Mouse (Mus musculus): ENCODE measurements around the gene Cdk5rap2. TPM values are rescaled to one million over a fixed set of nuclear protein-coding genes. Genes with fewer than 3 reads are reported as not detected.
A peak's percentile ranks its signal among the peaks of the same experiment; 100 is the strongest.

Gene Cdk5rap2
- polyA plus RNA-seq, 1 experiment from 2014 or later, result 15.9 TPM

DNA sequence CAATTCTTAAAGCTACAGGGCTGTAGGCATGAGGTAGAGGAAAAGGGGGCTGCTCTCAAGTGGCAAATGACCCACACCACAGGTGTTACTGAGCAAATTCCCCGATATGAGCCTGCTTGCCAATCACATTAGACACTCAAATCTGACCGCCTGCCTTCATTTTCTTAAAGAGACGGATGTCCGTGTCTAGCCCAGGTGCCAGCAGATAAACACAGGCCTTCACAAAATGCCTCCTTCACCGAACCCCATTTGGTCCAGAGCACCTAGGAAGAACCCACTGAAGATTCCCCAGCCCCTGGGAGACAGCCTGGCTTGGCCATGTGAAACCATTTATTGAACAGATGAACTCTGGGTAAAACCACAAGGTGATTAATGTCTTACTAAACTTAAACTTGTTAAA lies 13.5 kb downstream of the Cdk5rap2 start:
- peaks cover 2% of the 10 kb centered on the region; the same call in 1 of the 2 replicates for H3K4me1 ChIP-seq
- H3K27ac ChIP-seq, result no peak overlapping the region
- no peak overlapping the region for H3K4me2 ChIP-seq
- no peak overlapping the region for H3K4me3 ChIP-seq
- H3K36me3 ChIP-seq (ENCODE audit: poor library complexity, severe bottlenecking), result peaks cover 52% of the 10 kb centered on the region
- ATAC-seq, result no peak
- H3K9ac ChIP-seq, result no peak overlapping the region
- no peaks in the 10 kb centered on the region for H3K9me3 ChIP-seq (replicated peaks)
- no peaks in the 10 kb centered on the region for H3K27me3 ChIP-seq
- WGBS, result 91% methylated on average over 5 of the region's 5 CpGs

DNA sequence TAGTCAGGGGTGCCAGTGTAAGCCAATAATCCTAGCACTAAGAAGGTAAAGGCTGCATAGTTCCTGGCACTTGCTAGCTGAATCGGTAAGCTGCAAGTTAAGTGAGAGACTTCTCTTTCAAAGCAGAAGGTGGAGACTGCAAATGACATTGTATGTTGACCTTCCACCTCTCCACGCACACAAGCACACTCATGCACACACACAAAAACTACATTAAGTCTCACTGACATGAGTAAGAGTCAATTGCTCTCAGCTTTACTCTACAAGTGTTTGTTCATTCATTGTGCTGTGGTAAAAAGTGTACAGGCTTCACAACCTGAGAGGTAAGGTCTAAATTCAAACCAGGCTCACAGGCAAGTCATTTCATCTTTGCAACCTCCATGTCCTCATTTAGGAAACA lies 15.5 kb downstream of the Cdk5rap2 start:
- H3K36me3 ChIP-seq (ENCODE audit: poor library complexity, severe bottlenecking), result peaks cover 36% of the 10 kb centered on the region
- 88% methylated on average over 2 of the region's 2 CpGs for WGBS
- ATAC-seq, result no peak
- H3K9me3 ChIP-seq (replicated peaks), result no peaks in the 10 kb centered on the region
- no peak overlapping the region for H3K4me2 ChIP-seq
- peaks cover 5% of the 10 kb centered on the region; the same call in 1 of the 2 replicates for H3K4me1 ChIP-seq
- H3K27me3 ChIP-seq, result no peaks in the 10 kb centered on the region
- H3K9ac ChIP-seq, result no peak overlapping the region
- H3K27ac ChIP-seq, result no peak overlapping the region
- H3K4me3 ChIP-seq, result no peak overlapping the region

DNA sequence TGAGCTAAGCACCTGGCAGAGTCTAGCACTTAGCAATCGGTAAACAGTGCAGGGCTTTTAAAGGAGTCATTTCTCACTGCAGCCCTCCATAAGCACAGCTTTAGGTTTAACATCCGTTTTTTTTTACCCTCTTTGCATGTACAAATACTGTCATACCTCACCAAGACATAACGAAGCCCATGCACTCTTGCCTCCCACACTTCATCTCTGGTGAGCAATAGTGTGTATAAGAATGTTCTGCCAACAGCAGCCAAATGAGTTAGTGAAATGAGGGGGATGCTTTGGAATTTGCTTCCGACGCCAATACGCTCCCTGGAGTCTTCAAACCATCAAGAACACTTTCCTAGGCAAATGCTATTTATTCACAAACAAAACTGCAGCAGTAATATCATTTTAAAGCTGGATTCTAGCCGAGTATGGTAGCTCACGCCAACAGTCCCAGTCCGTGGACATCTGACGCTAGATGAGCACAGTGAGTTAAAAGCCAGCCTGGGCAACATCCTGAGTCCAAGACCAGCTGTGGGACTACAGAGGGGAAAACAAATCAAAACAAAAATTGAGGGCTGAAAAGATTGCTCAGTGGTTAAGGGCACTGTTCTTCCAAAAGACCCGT lies 18.4 kb downstream of the Cdk5rap2 start:
- Histone ChIP-seq H3K27me3 (no peaks in the 10 kb centered on the region), H3K4me3 (no peak overlapping the region), H3K36me3 (ENCODE audit: poor library complexity, severe bottlenecking) (peaks cover 22% of the 10 kb centered on the region; the same call in 1 of the 2 replicates), H3K27ac (no peak overlapping the region), H3K9ac (no peak overlapping the region), H3K9me3 (replicated peaks) (no peaks in the 10 kb centered on the region), H3K4me1 (peaks cover 5% of the 10 kb centered on the region; the same call in 1 of the 2 replicates), H3K4me2 (no peak overlapping the region)
- ATAC-seq, result no peak
- WGBS, result 91% methylated on average over 11 of the region's 11 CpGs

DNA sequence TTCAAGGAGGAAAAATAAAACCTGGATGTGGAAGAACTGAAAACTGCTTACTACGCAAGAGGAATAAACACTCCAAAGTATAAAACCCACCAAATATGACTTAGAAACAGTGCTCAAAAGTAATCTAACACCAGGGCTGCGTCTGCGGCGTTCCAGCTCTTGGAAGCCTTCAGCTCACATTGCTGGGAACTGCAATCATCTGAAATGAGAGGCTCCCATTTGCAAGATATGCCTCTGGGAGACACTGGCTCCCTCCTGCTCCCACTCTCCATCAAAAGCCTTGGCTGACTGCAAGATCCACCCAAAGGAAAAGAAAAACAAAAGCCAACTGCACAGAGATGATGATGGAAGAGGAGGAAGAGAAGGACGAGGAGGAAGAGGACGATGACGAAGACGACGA lies 19.2 kb downstream of the Cdk5rap2 start:
- Histone ChIP-seq H3K9me3 (replicated peaks) (no peaks in the 10 kb centered on the region), H3K4me1 (peaks cover 5% of the 10 kb centered on the region; the same call in 1 of the 2 replicates), H3K4me2 (no peak overlapping the region), H3K4me3 (no peak overlapping the region), H3K27ac (no peak overlapping the region), H3K36me3 (ENCODE audit: poor library complexity, severe bottlenecking) (peaks cover 16% of the 10 kb centered on the region; the same call in 1 of the 2 replicates), H3K27me3 (no peaks in the 10 kb centered on the region), H3K9ac (no peak overlapping the region)
- no peak for ATAC-seq
- WGBS, result 94% methylated on average over 9 of the region's 9 CpGs

DNA sequence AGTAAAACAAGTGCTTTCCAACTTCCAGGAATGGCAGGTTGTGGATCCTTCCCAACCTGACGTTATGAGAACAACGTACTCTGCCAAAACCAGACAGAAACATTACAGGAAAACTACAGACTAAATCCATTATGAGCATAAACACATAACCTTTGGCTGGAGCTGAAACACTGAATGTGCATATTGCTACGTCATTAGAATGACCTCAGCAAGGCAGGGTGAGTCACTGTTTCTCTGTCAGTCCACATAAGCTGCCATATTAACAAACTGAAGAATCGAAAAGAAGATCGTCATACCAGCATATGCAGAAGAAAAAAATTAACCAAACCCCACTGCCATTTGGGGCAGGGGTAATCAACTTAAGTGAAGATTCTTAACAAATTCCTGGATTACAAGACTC lies 24.0 kb downstream of the Cdk5rap2 start:
- WGBS, result 90% methylated on average over 5 of the region's 5 CpGs
- Histone ChIP-seq H3K27ac (no peak overlapping the region), H3K4me1 (no peaks in the 10 kb centered on the region), H3K4me3 (no peak overlapping the region), H3K36me3 (ENCODE audit: poor library complexity, severe bottlenecking) (peaks cover 3% of the 10 kb centered on the region; the same call in 1 of the 2 replicates), H3K9ac (no peak overlapping the region), H3K27me3 (no peaks in the 10 kb centered on the region), H3K4me2 (no peak overlapping the region), H3K9me3 (replicated peaks) (no peaks in the 10 kb centered on the region)
- ATAC-seq, result no peak

DNA sequence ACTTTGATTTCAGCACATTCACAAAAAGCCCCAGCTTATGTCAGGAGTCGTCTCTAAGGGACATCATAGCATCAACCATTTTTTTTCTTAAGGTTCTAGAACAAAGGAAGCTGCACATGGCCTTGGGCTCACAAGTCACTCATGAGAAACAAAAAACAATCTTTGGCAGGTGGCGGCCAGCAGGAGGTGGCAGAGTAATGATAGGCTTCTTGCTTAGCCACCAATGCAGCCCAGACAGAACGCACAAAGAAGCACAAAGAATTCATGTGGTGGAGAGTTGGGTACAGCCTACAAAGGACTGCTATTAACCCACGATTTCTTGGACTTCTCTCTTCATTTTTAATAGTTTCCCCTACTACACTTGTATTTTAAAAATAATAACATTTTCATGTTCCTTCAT lies 32.9 kb downstream of the Cdk5rap2 start:
- Histone ChIP-seq H3K4me2 (no peak overlapping the region), H3K9ac (no peak overlapping the region), H3K36me3 (ENCODE audit: poor library complexity, severe bottlenecking) (peaks cover 36% of the 10 kb centered on the region), H3K27ac (no peak overlapping the region), H3K4me3 (no peak overlapping the region), H3K4me1 (no peaks in the 10 kb centered on the region; the same call in 1 of the 2 replicates), H3K27me3 (no peaks in the 10 kb centered on the region), H3K9me3 (replicated peaks) (no peaks in the 10 kb centered on the region)
- peak; percentile 50 for ATAC-seq
- WGBS, result 50% methylated on average over 4 of the region's 4 CpGs

DNA sequence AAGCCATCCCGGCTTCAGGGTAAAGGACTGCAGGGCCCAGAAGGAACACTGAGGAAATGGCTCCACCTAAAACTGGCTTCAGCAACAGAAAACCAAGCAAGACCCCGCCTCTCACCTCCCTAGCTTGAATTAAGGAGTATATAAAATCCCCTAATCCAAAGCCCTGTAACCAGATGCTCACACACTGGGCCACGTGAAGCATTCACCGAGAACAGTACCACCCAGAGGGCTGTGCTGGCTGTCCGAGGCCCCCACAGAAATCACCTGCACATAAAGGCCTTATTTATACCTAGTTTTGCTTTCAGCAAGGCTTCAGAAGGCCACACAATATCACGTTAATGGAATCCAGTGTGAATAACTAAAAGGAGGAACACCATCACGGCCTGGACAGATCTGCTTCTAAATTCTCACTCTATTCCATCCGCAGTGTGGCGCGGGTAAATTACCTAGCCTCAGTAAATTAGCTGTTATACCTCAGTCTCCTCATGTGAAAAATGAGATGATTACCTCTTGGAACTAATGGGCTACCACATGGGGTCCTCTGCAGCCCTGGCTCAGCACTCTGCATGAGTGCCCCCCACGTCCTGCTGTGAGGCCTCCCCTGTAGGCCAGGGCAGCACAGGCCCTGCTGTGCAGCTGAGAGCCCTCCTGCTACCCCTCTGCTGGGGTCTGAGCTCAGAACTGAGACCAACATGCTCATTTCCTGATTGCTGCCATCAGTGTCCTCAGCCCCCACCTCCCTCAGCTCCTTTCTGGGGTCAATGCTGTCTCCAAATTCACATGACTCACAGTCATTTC lies 45.0 kb downstream of the Cdk5rap2 start:
- Histone ChIP-seq H3K4me2 (no peak overlapping the region), H3K36me3 (ENCODE audit: poor library complexity, severe bottlenecking) (peaks cover 28% of the 10 kb centered on the region), H3K27ac (0 out of 2 replicates have a peak overlapping the region, but pooled peaks have one; percentile 6), H3K9me3 (replicated peaks) (no peaks in the 10 kb centered on the region), H3K9ac (no peak overlapping the region), H3K4me3 (no peak overlapping the region), H3K4me1 (peaks cover 14% of the 10 kb centered on the region; the same call in 1 of the 2 replicates), H3K27me3 (no peaks in the 10 kb centered on the region)
- 39% methylated on average over 11 of the region's 11 CpGs for WGBS
- ATAC-seq, result peak; percentile 66; the same call in 1 of the 2 replicates

DNA sequence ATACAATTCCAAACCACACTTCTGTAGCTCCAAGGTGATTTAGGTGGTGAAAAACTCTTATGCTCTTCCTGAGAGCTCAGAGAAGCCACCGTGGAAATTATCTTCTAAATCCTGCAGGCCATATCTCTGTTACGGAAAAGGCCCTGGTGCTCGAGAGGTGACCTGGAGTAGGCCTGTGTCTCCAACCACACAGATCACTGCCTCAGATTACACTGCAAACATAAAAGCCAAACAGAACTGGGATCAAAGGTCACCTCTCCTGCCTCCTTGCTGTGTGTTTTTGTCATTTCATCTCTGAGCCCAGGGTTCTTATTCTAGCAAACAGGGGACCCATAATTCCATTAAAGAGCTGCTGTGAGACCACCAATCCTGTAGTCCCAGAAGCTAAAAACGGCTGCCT lies 48.9 kb downstream of the Cdk5rap2 start:
- ATAC-seq, result no peak
- H3K9me3 ChIP-seq (replicated peaks), result no peaks in the 10 kb centered on the region
- H3K9ac ChIP-seq, result no peak overlapping the region
- no peak overlapping the region for H3K4me3 ChIP-seq
- no peaks in the 10 kb centered on the region for H3K27me3 ChIP-seq
- H3K36me3 ChIP-seq (ENCODE audit: poor library complexity, severe bottlenecking), result peaks cover 49% of the 10 kb centered on the region
- no peak overlapping the region for H3K27ac ChIP-seq
- H3K4me1 ChIP-seq, result peaks cover 14% of the 10 kb centered on the region; the same call in 1 of the 2 replicates
- H3K4me2 ChIP-seq, result no peak overlapping the region
- WGBS, result 77% methylated on average over 4 of the region's 4 CpGs

DNA sequence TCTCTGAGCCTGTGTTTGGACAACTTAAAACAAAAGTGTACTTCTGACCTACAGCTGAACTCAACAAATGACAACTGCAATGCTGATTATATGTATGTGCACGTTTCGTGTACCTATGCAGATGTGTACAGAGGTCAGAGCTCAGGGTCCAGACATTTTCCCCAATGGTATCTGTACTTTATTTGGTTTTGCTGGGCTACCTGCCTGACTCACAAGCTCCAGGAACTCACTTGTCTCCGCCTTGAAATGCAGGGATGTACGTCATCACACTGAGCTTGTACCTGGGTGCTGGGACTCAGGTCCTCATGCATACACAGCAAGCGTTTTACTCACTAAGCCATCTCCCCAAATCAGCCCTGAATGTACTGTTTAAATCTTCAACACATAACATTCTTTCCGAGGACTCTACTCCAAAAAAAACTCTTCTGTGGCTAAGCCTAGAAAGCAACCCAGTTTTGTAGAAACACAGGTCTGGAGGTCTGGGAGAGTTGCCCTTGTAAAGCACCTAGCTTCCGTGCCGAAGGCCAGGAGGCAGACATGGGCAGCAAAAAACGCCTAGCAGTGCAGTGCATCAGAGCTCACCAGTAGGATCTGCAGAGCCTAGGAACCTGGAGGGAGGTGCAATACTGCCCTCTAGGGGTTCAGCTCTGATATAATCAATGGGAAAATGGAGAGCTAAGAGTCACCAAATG lies 54.4 kb downstream of the Cdk5rap2 start:
- H3K4me3 ChIP-seq, result no peak overlapping the region

DNA sequence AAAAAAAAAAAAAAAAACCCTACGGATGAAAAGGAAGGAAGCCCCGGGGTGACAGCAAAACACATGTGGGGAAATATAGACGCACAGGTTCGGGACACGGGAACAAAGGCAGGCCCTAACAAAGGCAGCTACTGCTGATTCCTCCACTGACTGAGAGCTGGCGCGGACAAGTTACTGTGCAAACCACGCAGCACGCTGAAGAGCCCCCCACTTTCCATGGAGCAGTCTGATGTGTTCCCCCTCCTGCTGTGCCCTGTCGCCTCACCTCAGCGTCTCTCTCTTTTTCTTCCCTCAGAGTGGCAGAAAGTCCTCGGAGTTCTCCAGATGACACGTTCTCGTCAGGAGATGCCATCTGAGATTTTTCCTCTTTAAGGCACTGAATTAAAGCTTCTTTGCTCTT lies 55.8 kb downstream of the Cdk5rap2 start:
- H3K9ac ChIP-seq, result no peak overlapping the region
- H3K27ac ChIP-seq, result no peak overlapping the region
- 88% methylated on average over 14 of the region's 14 CpGs for WGBS
- no peaks in the 10 kb centered on the region for H3K4me1 ChIP-seq
- H3K4me2 ChIP-seq, result no peak overlapping the region
- peaks cover 62% of the 10 kb centered on the region for H3K36me3 ChIP-seq (ENCODE audit: poor library complexity, severe bottlenecking)
- H3K9me3 ChIP-seq (replicated peaks), result no peaks in the 10 kb centered on the region
- no peaks in the 10 kb centered on the region for H3K27me3 ChIP-seq
- no peak for ATAC-seq
- no peak overlapping the region for H3K4me3 ChIP-seq

More for the DNA sequence above, 54.4 kb downstream of the Cdk5rap2 start:
- Histone ChIP-seq H3K27ac (no peak overlapping the region), H3K4me2 (no peak overlapping the region), H3K4me1 (0 out of 2 replicates have a peak, but pooled peaks cover 2% of the 10 kb centered on the region), H3K9me3 (replicated peaks) (no peaks in the 10 kb centered on the region), H3K36me3 (ENCODE audit: poor library complexity, severe bottlenecking) (peaks cover 65% of the 10 kb centered on the region), H3K9ac (no peak overlapping the region), H3K27me3 (no peaks in the 10 kb centered on the region)
- 73% methylated on average over 9 of the region's 9 CpGs for WGBS
- peak; percentile 83 for ATAC-seq

DNA sequence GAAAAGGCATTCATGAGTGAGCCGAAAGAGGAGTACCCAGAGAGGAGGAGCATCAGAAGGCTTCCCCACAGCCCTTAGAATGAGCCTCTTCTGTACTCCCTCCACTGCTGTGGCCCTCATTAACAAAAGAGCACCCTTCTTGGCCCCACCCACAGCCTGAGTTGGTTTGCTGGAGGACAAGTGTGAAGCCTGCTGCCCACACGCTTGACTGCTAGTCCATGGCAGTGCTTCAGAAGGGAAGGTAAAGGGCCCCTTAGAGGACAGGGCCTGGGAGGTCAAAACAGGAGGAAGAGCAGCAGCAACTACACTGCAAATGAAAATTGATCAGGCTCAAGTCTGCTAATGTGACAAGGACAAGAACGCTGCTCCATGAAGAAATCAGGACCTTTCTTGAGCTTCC lies 56.6 kb downstream of the Cdk5rap2 start:
- 83% methylated on average over 3 of the region's 3 CpGs for WGBS
- ATAC-seq, result no peak
- no peaks in the 10 kb centered on the region for H3K4me1 ChIP-seq
- H3K9ac ChIP-seq, result no peak overlapping the region
- H3K4me3 ChIP-seq, result no peak overlapping the region
- no peaks in the 10 kb centered on the region for H3K9me3 ChIP-seq (replicated peaks)
- no peak overlapping the region for H3K4me2 ChIP-seq
- no peak overlapping the region for H3K27ac ChIP-seq
- H3K36me3 ChIP-seq (ENCODE audit: poor library complexity, severe bottlenecking), result peaks cover 62% of the 10 kb centered on the region
- no peaks in the 10 kb centered on the region for H3K27me3 ChIP-seq
